ENCODE assay signal across 8 mouse cellular contexts in the genomic region with DNA sequence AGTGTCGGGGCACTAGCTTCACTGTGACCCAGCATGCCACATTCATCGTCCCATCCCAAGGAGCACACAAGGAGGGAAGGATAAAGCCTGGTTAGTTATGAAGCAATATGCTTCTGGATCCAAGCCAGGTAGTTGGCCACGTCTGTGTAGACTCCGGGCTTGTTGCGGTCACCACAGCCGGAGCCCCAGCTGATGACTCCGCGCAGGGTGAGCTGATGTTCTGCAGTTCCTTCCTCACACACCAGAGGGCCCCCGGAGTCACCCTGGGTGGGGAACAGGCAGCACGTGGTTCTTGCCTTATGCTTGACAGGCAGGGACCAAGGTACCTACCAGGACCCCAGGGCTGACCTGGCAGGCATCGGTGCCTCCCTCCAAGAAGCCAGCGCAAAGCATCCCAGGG. TPM values are rescaled to one million over a fixed set of nuclear protein-coding genes. Genes with fewer than 3 reads are reported as not detected.
DNase-seq lines count a peak whose midpoint lies in the region; ATAC-seq and TF ChIP-seq lines count a peak whose summit lies in the region.

No protein-coding gene starts in this region.

- H3K36me3 ChIP-seq in intestine, embryonic 16.5 days (ENCODE audit: control insufficient read depth, insufficient read depth, low read length) = no peaks in the 10 kb centered on the region
- H3K36me3 ChIP-seq in midbrain, embryonic 10.5 days = no peaks in the 10 kb centered on the region

- H3K27ac ChIP-seq in cortical plate, adult 2 months (ENCODE audit: insufficient read depth, low read length) = no peak overlapping the region
- no peak overlapping the region for H3K27ac ChIP-seq in intestine, embryonic 16.5 days (ENCODE audit: low read length)
- no peak overlapping the region for H3K27ac ChIP-seq in midbrain, embryonic 10.5 days (replicated peaks)

- peaks cover 34% of the 10 kb centered on the region for H3K27me3 ChIP-seq in intestine, embryonic 16.5 days (replicated peaks; ENCODE audit: control insufficient read depth, insufficient read depth, low read length)
- H3K27me3 ChIP-seq in midbrain, embryonic 10.5 days (ENCODE audit: low read depth, poor library complexity, severe bottlenecking) = peaks cover 89% of the 10 kb centered on the region

- no peak overlapping the region for H3K4me2 ChIP-seq in intestine, embryonic 16.5 days (ENCODE audit: low read depth, low read length)

- no peaks in the 10 kb centered on the region for H3K4me1 ChIP-seq in cortical plate, adult 2 months (ENCODE audit: control insufficient read depth, insufficient read depth, low read length)
- peaks cover 3% of the 10 kb centered on the region; the same call in 1 of the 2 replicates for H3K4me1 ChIP-seq in intestine, embryonic 16.5 days (ENCODE audit: control insufficient read depth, insufficient read depth, low read length)
- H3K4me1 ChIP-seq in midbrain, embryonic 10.5 days = peaks cover 33% of the 10 kb centered on the region

- peak; percentile 66 for DNase-seq in adipocyte (ENCODE audit: low spot score)
- DNase-seq in gastrocnemius, postnatal 14 days = peak; percentile 88
- DNase-seq in left cerebral cortex, postnatal 25 days (ENCODE audit: low spot score in 2 of 2) = peak; percentile 83 to 87
- DNase-seq in midbrain, embryonic 10.5 days (ENCODE audit: low spot score) = peak; percentile 82
- peak; percentile 59 to 72 for DNase-seq in right cerebral cortex, postnatal 36 days (ENCODE audit: low spot score in 2 of 2)
- peak; percentile 77 to 93 for DNase-seq in urinary bladder, postnatal 4 days (ENCODE audit: low spot score in 2 of 2)

- TF ChIP-seq POLR2A in cortical plate, adult 2 months (IDR thresholded peaks at IDR 0.05; ENCODE audit: extremely low read depth, insufficient read depth, low read length) = no peak

- intact Hi-C loops in gastrocnemius, postnatal 14 days (cut with DNase I; ENCODE audit: low total_unique reads) = no loop called here
- intact Hi-C loops in left cerebral cortex, postnatal 25 days (cut with DNase I) = loop anchor here (1.0 kb wide), 1 partner anchor 53 kb away; no protein-coding TSS in a partner anchor

- H3K9ac ChIP-seq in intestine, embryonic 16.5 days (ENCODE audit: low read depth, low read length) = no peak overlapping the region

- ATAC-seq in intestine, embryonic 16.5 days = peak; percentile 65

- peak overlapping the region; percentile 3; the same call in 1 of the 2 replicates for H3K4me3 ChIP-seq in cortical plate, adult 2 months (ENCODE audit: insufficient read depth, low read length)
- no peak overlapping the region for H3K4me3 ChIP-seq in intestine, embryonic 16.5 days (ENCODE audit: low read length)
- no peak overlapping the region for H3K4me3 ChIP-seq in midbrain, embryonic 10.5 days

- 8% methylated on average over 12 of the region's 12 CpGs for WGBS in intestine, embryonic 16.5 days
- whole genome bisulfite sequencing in midbrain, embryonic 10.5 days = 14% methylated on average over 12 of the region's 12 CpGs

- TF ChIP-seq CTCF in cortical plate, adult 2 months (IDR thresholded peaks at IDR 0.05; ENCODE audit: extremely low read depth, insufficient read depth, low read length) = peak; percentile 75

- peaks cover 3% of the 10 kb centered on the region; the same call in 1 of the 2 replicates for H3K9me3 ChIP-seq in intestine, embryonic 16.5 days (ENCODE audit: control insufficient read depth, low read length)
- no peaks in the 10 kb centered on the region for H3K9me3 ChIP-seq in midbrain, embryonic 10.5 days (replicated peaks)

RNA-seq across cellular contexts. Expression of a gene that starts 3.0 kb away (rescaled TPM):
- polyA plus RNA-seq in cortical plate, adult 2 months (2012; rRNA removed) = 0.40 and 0.56 TPM in 2 replicates
- total RNA-seq in gastrocnemius, postnatal 14 days (2021) = not detected
- not detected in 2 replicates for polyA plus RNA-seq in intestine, embryonic 16.5 days (2015; fragmentation: Nextera tagmentation; extraction: Ambion mirVana)
- total RNA-seq in left cerebral cortex, postnatal 25 days (2021) = not detected
- polyA plus RNA-seq in midbrain, embryonic 10.5 days (2016; fragmentation: Nextera tagmentation; extraction: Ambion mirVana) = not detected in 2 replicates

RNA-seq across cellular contexts. Expression of a gene that starts 8.6 kb away (rescaled TPM):
- polyA plus RNA-seq in cortical plate, adult 2 months (2012; rRNA removed) = 0.63 and 1.0 TPM in 2 replicates
- total RNA-seq in gastrocnemius, postnatal 14 days (2021) = not detected
- 1.1 and 4.0 TPM in 2 replicates for polyA plus RNA-seq in intestine, embryonic 16.5 days (2015; fragmentation: Nextera tagmentation; extraction: Ambion mirVana)
- under 1 TPM; 0.57 to 0.62 TPM for total RNA-seq in left cerebral cortex, postnatal 25 days (2021)
- 0.14 TPM in 1 of 2 replicates, not detected in the other for polyA plus RNA-seq in midbrain, embryonic 10.5 days (2016; fragmentation: Nextera tagmentation; extraction: Ambion mirVana)

RNA-seq across cellular contexts. Expression of a gene that starts 20.0 kb away (rescaled TPM):
- polyA plus RNA-seq in cortical plate, adult 2 months (2012; rRNA removed) = 0.21 and 0.30 TPM in 2 replicates
- total RNA-seq in gastrocnemius, postnatal 14 days (2021) = not detected
- polyA plus RNA-seq in intestine, embryonic 16.5 days (2015; fragmentation: Nextera tagmentation; extraction: Ambion mirVana) = 0.07 TPM in 1 of 2 replicates, not detected in the other
- total RNA-seq in left cerebral cortex, postnatal 25 days (2021) = not detected
- polyA plus RNA-seq in midbrain, embryonic 10.5 days (2016; fragmentation: Nextera tagmentation; extraction: Ambion mirVana) = not detected in 2 replicates

RNA-seq across cellular contexts. Expression of a gene that starts 26.9 kb away (rescaled TPM):
- polyA plus RNA-seq in cortical plate, adult 2 months (2012; rRNA removed) = 75.3 and 80.1 TPM in 2 replicates
- total RNA-seq in gastrocnemius, postnatal 14 days (2021) = 10 to 100 TPM; 12.1 to 12.6 TPM
- polyA plus RNA-seq in intestine, embryonic 16.5 days (2015; fragmentation: Nextera tagmentation; extraction: Ambion mirVana) = 13.6 and 16.2 TPM in 2 replicates
- total RNA-seq in left cerebral cortex, postnatal 25 days (2021) = 10 to 100 TPM; 64.0 to 68.0 TPM
- polyA plus RNA-seq in midbrain, embryonic 10.5 days (2016; fragmentation: Nextera tagmentation; extraction: Ambion mirVana) = 41.8 and 51.4 TPM in 2 replicates

RNA-seq across cellular contexts. Expression of a gene that starts 46.1 kb away (rescaled TPM):
- 68.1 and 73.5 TPM in 2 replicates for polyA plus RNA-seq in cortical plate, adult 2 months (2012; rRNA removed)
- 1 to 10 TPM; 1.0 to 1.6 TPM for total RNA-seq in gastrocnemius, postnatal 14 days (2021)
- polyA plus RNA-seq in intestine, embryonic 16.5 days (2015; fragmentation: Nextera tagmentation; extraction: Ambion mirVana) = 0.10 and 0.18 TPM in 2 replicates
- total RNA-seq in left cerebral cortex, postnatal 25 days (2021) = 10 to 100 TPM; 80.1 to 85.9 TPM
- polyA plus RNA-seq in midbrain, embryonic 10.5 days (2016; fragmentation: Nextera tagmentation; extraction: Ambion mirVana) = 0.69 and 0.87 TPM in 2 replicates
